Mouse (Mus musculus): ENCODE results near the gene Atp6v0e2. TPM values are rescaled to one million over a fixed set of nuclear protein-coding genes. Genes with fewer than 3 reads are reported as not detected.

Atp6v0e2 gene
- not detected in 2 replicates for total RNA-seq (2015)
- total RNA-seq (2017): not detected in 2 replicates

DNA sequence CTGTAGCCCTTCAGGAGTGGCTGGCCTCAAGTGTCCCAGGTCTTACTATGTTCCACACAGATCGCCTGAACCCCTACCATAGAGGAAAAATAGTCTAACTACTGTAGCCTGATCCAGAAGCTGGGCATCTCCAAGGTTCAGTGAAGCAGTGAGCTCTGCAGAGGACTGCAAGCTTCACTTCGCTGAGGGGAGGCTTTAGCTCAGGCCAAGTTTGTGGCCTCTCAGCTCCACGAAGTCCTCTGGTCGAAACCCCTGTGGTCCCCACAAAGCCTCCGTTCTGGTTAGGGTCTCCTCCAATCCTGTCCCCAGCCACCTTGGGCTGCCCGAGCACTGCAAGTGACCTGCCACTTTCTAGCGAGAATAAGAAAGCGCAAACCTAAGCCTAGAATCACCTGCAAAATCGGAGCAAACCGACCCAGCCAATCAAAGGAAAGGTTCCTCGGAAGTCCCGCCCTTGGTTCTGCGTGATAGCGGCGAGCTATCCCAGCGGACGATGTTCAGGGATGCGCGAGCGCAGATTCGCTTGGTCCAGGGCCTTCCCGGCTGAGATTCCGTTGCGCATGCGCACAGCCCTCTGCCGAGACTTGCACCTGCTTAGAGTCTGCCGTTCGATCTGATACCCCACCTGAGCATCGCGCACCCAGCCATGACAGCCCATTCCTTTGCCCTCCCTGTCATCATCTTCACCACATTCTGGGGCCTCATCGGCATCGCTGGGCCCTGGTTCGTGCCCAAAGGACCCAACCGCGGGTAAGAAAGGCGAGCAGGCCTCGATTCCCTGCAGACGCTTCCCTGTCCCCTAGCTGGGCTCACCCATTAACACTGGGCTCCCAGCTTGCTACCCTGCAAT is at the start of gene Atp6v0e2:
Gene Atp6v0e2, plus strand, starts transcription at position 511 of the 850 bp plus-strand sequence.
- ATAC-seq (replicated peaks; ENCODE audit: poor library complexity): no peak

DNA sequence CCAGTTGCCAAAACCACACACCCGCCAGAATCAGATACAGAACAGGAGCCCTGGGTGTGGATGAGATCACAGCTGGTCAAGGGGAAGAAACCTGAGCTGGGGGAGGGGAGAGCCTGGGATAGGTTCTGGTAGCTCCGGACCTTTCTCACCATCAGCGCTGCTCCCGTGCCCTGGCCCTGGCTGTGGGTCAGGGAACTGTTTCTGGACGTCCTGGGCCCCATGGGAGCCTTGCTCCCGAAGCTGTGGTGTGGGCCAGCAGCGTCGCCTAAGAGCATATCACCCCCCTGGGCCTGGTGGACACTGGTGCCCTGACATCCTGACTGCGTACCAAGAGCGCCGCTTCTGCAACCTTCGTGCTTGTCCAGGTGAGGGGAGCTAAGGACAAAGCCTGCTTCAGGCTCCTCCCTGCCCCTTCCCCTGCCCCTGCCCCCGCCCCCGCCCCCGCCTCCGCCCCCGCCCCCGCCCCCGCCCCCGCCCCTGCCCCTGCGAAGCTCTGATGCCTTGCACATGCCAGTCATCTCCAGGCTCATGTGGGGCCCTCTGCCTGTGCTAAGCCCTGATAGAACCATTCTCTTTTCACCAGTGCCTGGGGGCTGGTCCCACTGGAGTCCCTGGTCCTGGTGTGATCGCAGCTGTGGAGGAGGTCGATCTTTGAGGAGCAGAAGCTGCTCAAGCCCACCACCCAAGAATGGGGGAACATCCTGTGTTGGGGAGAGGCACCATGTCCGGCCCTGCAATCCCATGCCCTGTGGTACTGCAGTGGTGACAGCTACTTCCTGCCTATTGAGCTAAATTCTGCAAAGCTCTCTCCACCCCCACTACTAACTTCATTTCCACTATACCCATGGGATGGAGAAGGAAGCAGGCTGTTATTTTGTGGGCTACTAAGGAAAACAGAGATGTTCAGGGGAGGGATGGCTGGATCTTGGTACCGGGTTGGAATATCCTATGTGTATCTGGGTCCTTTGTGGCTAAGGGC is 49.4 kb upstream of the Atp6v0e2 start:
- peak; percentile 20; the same call in 1 of the 2 replicates for ATAC-seq (replicated peaks; ENCODE audit: poor library complexity)

DNA sequence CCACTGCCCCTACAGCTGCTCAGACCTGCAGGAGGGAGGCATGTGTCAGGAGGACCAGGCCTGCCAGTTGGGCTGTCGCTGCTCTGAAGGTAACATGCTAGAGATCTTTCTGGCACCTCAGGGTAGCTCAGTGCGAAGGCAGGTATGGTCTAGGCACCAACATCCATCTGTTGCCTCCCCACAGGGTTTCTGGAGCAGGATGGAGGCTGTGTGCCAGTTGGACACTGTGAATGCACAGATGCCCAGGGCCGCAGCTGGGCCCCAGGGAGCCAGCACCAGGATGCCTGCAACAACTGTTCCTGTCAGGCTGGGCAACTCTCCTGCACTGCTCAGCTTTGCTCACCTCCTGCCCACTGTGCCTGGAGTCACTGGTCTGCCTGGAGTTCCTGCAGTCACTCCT is 47.7 kb upstream of the Atp6v0e2 start:
- no peak for ATAC-seq (replicated peaks; ENCODE audit: poor library complexity)

GRCm38 (mm10) chr6:48491361-48491760 is 46.1 kb upstream of the Atp6v0e2 start:
- no peak for ATAC-seq (replicated peaks; ENCODE audit: poor library complexity)

- no peak for ATAC-seq (replicated peaks; ENCODE audit: poor library complexity)
These were observed 44.2 kb upstream of the Atp6v0e2 start for GRCm38 (mm10) chr6:48493136-48493730.

GRCm38 (mm10) chr6:48497521-48497920 is 39.9 kb upstream of the Atp6v0e2 start:
- ATAC-seq (replicated peaks; ENCODE audit: poor library complexity): no peak

DNA sequence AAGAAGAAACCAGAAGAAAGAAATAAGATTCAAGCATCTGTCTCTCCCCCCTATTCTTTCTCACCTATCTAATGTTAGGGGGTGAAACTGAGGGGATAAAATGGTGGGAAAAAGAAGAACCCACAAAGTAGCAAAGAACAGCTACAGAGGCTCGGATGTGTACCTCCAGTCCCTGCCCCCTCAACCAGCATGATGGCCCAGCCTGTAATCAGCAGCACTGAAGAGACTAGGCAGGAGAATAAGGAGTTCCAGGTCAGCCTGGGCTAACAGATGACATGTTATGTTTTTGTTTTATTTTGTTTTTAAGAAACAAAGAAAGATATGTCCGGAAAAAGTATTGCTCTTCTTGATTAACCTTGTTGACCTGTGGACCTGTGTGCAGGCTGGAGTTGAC is 33.6 kb upstream of the Atp6v0e2 start:
- ATAC-seq (replicated peaks; ENCODE audit: poor library complexity): peak; percentile 26; the same call in 1 of the 2 replicates

DNA sequence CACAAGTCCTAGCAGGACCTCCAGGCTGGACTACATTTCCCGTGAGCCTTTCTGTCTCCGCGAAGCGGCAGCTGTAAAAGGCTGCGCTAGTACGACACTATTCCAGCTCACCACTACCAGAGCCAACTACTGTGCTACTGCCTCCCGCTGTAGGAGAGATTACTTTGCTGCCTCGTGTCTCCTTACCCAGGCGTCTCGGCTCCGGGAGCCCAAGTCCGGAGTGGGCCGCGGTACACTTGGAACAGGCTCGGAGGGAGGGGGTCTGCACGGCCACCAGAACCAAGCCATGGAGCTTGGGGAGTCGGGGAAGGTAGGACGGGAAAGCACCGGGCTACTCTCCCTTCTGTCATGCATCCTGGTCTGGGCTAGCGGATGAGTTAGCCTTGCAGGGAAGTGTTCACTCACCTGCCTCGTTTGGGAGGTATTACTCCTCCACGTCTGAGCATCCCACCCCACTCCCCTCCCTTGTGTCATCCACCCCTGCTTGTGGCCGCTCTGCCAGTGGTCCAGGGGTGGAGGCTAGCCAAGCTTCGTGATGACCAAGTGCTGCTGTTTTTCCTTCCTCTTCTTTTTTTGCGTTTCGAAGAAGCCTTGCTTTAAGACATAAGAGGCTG is 33.1 kb upstream of the Atp6v0e2 start:
- peak; percentile 98 for ATAC-seq (replicated peaks; ENCODE audit: poor library complexity)

GRCm38 (mm10) chr6:48508087-48508486 is 29.3 kb upstream of the Atp6v0e2 start:
- ATAC-seq (replicated peaks; ENCODE audit: poor library complexity): no peak

DNA sequence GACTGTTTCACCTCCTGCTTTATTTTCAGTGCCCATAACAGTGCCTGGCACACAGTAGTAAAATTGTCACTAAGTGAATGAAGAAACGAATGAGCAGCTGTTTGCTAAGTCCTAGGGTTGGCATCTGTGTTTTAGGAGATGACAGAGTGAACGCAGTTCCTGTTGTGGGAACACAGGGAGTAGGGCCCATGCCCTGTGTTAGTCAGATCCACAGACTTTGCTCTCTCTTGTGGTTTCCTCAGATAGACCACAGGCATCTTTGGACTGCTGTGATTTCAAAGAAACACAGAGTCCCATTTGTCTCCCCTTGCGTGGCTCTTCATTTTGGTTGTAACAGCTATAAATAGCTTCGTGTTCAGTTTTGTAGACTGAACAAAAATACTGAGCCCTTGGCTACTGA is 27.0 kb upstream of the Atp6v0e2 start:
- 0 out of 2 replicates have a peak, but pooled peaks have one; percentile 34 for ATAC-seq (replicated peaks; ENCODE audit: poor library complexity)

GRCm38 (mm10) chr6:48511861-48512260 is 25.6 kb upstream of the Atp6v0e2 start:
- no peak for ATAC-seq (replicated peaks; ENCODE audit: poor library complexity)

GRCm38 (mm10) chr6:48524882-48525281 is 12.5 kb upstream of the Atp6v0e2 start:
- peak; percentile 94 for ATAC-seq (replicated peaks; ENCODE audit: poor library complexity)

- ATAC-seq (replicated peaks; ENCODE audit: poor library complexity): no peak
These were observed 9.5 kb upstream of the Atp6v0e2 start for GRCm38 (mm10) chr6:48527901-48528300.

DNA sequence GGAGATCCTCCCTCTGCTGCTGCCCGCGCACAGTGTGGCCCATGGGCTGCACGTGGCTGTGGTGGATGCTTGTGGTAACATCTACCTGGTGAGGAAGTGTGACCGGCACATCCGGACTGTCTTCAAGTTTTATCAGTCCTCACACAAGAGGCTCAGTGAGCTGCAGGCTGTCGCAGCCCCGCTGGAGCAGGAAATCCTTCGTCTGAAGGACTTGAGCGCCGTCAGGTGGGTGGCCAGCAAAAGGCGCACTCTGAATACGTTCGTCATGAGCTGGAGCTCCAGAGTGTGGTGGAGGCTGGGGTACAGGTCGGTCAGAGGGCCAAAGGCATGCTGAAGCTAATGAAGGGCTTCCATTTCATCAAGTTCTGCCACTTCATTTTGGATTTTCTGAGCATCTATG is 8.2 kb upstream of the Atp6v0e2 start:
- ATAC-seq (replicated peaks; ENCODE audit: poor library complexity): peak; percentile 26; the same call in 1 of the 2 replicates

DNA sequence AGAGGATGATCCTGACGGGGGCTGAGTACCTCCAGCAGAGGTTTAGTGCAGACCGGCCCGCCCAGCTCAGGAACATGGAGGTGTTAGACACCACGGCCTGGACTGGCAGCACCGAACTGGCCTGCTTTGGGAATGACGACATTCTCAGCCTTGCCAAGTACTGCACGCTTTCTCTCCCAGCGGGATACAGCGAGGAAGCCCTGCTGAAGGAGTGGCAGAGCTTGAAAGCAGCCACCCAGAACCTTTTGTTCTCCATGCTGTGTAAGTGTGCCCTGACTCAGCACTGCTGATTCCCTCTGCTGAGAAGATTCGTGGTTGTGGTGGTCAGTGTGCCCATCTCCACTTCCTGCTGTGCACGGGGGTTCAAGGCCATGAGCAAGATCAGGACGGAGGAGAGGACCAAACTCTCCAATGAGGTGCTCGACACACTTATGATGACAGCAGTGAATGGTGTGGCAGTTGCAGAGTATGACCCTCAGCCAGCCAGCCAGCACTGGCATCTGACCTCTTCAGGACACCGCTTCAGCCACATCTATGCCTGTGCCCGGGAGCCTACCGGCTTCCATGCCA is 7.5 kb upstream of the Atp6v0e2 start:
- ATAC-seq (replicated peaks; ENCODE audit: poor library complexity): 0 out of 2 replicates have a peak, but pooled peaks have one; percentile 29

DNA sequence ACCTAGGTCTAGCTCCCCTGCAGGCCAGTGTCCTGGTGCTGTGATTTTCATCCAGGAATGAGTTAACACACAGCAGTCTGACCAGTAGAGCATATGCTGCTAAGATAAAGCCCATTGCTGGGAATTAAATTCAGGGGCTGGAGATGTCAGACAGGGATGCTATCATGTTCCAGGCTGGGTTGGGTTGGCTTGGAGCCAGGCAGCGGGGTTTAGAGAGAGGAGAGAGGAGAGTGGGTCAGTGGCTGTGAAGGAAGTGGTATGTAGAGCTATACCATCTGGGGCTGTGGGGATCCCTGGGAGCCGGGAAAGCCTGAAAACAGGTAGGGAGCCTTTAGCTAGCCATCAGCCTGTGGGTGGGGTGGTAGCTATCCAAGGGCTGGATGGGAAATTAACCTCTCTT is 6.6 kb upstream of the Atp6v0e2 start:
- ATAC-seq (replicated peaks; ENCODE audit: poor library complexity): no peak

- ATAC-seq (replicated peaks; ENCODE audit: poor library complexity): no peak
These were observed 3.9 kb upstream of the Atp6v0e2 start for GRCm38 (mm10) chr6:48533475-48533874.

DNA sequence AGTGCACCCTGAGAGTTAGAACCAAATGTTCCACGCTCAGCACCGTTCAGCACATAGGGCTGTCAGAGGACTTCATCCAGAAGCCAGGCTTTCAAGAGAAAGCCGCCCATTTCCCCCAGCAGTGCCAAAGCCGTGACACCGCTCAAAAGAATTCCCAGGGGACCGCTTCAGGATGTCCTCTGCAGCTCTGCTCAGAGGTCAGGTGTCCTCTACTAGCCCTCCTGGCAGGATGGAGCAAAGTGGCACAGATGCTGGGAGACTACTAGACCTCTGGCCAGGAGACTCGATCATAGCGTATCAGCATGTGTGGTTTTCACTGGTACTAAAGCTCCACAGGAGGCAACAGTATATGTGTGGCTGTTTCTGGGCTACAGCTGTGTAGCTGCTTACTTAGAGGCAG is 2.5 kb upstream of the Atp6v0e2 start:
- no peak for ATAC-seq (replicated peaks; ENCODE audit: poor library complexity)

- ATAC-seq (replicated peaks; ENCODE audit: poor library complexity): peak; percentile 55
These were observed 1.3 kb upstream of the Atp6v0e2 start for GRCm38 (mm10) chr6:48536091-48536490.
